ENCODE assay signal across 9 mouse cellular contexts in the genomic region with DNA sequence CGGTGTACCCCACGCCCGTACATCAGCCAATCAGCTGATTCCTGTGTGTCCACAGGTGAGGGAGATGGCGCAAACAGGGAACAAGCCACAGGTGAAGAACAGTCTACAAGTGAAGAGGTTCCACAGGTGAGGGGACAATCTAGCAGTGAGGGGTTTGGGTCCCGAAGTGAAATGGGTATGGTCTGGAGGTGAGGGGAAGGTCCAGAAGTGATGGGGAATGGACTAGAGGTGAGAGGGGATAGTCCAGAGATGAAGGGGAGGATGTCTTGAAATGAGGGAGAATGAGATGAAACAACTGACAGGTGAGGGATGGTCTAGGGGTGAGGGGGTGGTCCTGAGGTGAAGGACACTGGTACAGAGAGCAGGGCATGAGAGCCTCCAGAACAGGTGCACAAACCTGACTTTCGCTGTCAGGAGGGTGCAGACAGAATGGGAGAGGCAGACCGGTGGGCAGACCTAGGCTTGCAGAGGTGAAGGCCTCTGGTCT. TPM values are rescaled to one million over a fixed set of nuclear protein-coding genes. Genes with fewer than 3 reads are reported as not detected.
DNase-seq lines count a peak whose midpoint lies in the region; ATAC-seq and TF ChIP-seq lines count a peak whose summit lies in the region.
"Had no signal": no experiment of that assay in that cellular context is flagged by ENCODE, and none has a peak within 500 bp of the region (broad histone marks: within the 10 kb centered on the region; RNA-seq: fewer than 3 reads in every experiment).

No protein-coding gene starts in this region.

- no peak for TF ChIP-seq POLR2A in ES-Bruce4 (IDR thresholded peaks at IDR 0.05; ENCODE audit: insufficient read depth, low read length)

- peak overlapping the region; percentile 93 for H3K9ac ChIP-seq in heart, embryonic 14.5 days (ENCODE audit: low read length)
- no peak overlapping the region; the same call in 1 of the 2 replicates for H3K9ac ChIP-seq in ES-Bruce4 (ENCODE audit: low read depth, poor library complexity, severe bottlenecking)
- peak overlapping the region; percentile 90 for H3K9ac ChIP-seq in forebrain, embryonic 16.5 days (replicated peaks; ENCODE audit: low read depth, low read length)

- H3K27me3 ChIP-seq in heart, embryonic 14.5 days (ENCODE audit: control insufficient read depth, insufficient read depth, low read length) = no peaks in the 10 kb centered on the region
- H3K27me3 ChIP-seq in ES-Bruce4 (ENCODE audit: control insufficient read depth, insufficient read depth, low read length, poor library complexity, severe bottlenecking) = no peaks in the 10 kb centered on the region
- no peaks in the 10 kb centered on the region for H3K27me3 ChIP-seq in forebrain, embryonic 16.5 days (replicated peaks; ENCODE audit: control insufficient read depth, insufficient read depth, low read length)

- peaks cover 7 to 9% of the 10 kb centered on the region in 2 experiments; a peak in 2 of 4 replicates for H3K4me1 ChIP-seq in heart, embryonic 14.5 days (ENCODE audit: control insufficient read depth in 2 of 2, insufficient read depth in 2 of 2, low read length in 2 of 2)
- no peaks in the 10 kb centered on the region for H3K4me1 ChIP-seq in ES-Bruce4 (ENCODE audit: control insufficient read depth, insufficient read depth, low read length)
- peaks cover 23% of the 10 kb centered on the region for H3K4me1 ChIP-seq in forebrain, embryonic 16.5 days (replicated peaks; ENCODE audit: control insufficient read depth, insufficient read depth, low read length)

- H3K4me2 ChIP-seq in heart, embryonic 14.5 days (ENCODE audit: low read length) = peak overlapping the region; percentile 94
- H3K4me2 ChIP-seq in forebrain, embryonic 16.5 days (ENCODE audit: low read length) = peak overlapping the region; percentile 76

- WGBS in heart, embryonic 14.5 days = 20% methylated on average over 6 of the region's 7 CpGs
- WGBS in forebrain, embryonic 16.5 days = 22% methylated on average over 7 of the region's 7 CpGs
- 33% methylated on average over 7 of the region's 7 CpGs for WGBS in macrophage (ENCODE audit: missing documents)

- H3K36me3 ChIP-seq in heart, embryonic 14.5 days (ENCODE audit: control insufficient read depth, insufficient read depth, low read length) = no peaks in the 10 kb centered on the region
- H3K36me3 ChIP-seq in ES-Bruce4 (ENCODE audit: control insufficient read depth, insufficient read depth, low read length, poor library complexity, severe bottlenecking) = no peaks in the 10 kb centered on the region
- H3K36me3 ChIP-seq in forebrain, embryonic 16.5 days (ENCODE audit: control insufficient read depth, insufficient read depth) = no peaks in the 10 kb centered on the region
- H3K36me3 ChIP-seq in macrophage (ENCODE audit: inconsistent target) = peaks cover under 1% of the 10 kb centered on the region; the same call in 1 of the 2 replicates

- no peak for ATAC-seq in heart, embryonic 14.5 days (ENCODE audit: insufficient number of reproducible peaks, insufficient read depth, low FRiP score, low read depth)
- peak; percentile 9; the same call in 1 of the 2 replicates for ATAC-seq in forebrain, embryonic 16.5 days

- H3K4me3 ChIP-seq in heart, embryonic 14.5 days (ENCODE audit: control insufficient read depth in 1 of 2, insufficient read depth in 1 of 2, low read depth in 1 of 2, low read length in 2 of 2) = peak overlapping the region; percentile 90 to 91
- H3K4me3 ChIP-seq in ES-Bruce4 (ENCODE audit: low read depth, low read length) (peak overlapping the region; percentile 70), macrophage (ENCODE audit: inconsistent target) (peak overlapping the region; percentile 14; the same call in 1 of the 2 replicates)
- peak overlapping the region; percentile 66 for H3K4me3 ChIP-seq in forebrain, embryonic 16.5 days (replicated peaks; ENCODE audit: low read length)

- DNase-seq in heart, postnatal 4 days = no peak
- no peak for DNase-seq in left cerebral cortex, postnatal 4 days
- no peak for DNase-seq in right cerebral cortex, postnatal 36 days (ENCODE audit: low spot score in 2 of 2)
- DNase-seq in adrenal gland, postnatal 14 days = no peak

- no peak for TF ChIP-seq CTCF in ES-Bruce4 (IDR thresholded peaks at IDR 0.05; ENCODE audit: low read depth, low read length)

- H3K27ac ChIP-seq in heart, embryonic 14.5 days (replicated peaks in 1 of 2; ENCODE audit: control insufficient read depth in 1 of 2, insufficient read depth in 1 of 2, low read depth in 2 of 2, low read length in 2 of 2) = 0 out of 4 replicates have a peak overlapping the region, but pooled peaks of 1 of the 2 experiments have one; percentile 51
- H3K27ac ChIP-seq in ES-Bruce4 (ENCODE audit: insufficient read depth, low read length) = no peak overlapping the region
- no peak overlapping the region for H3K27ac ChIP-seq in forebrain, embryonic 16.5 days (ENCODE audit: low read length)
- H3K27ac ChIP-seq in macrophage = no peak overlapping the region

- H3K79me2 ChIP-seq in macrophage (ENCODE audit: inconsistent target) = peaks cover 36% of the 10 kb centered on the region

- no peak for TF ChIP-seq EP300 in ES-Bruce4 (IDR thresholded peaks at IDR 0.05; ENCODE audit: insufficient read depth, low read depth, low read length)

- no peaks in the 10 kb centered on the region for H3K9me3 ChIP-seq in heart, embryonic 14.5 days (ENCODE audit: control insufficient read depth, low read length)
- H3K9me3 ChIP-seq in ES-Bruce4 (replicated peaks; ENCODE audit: control insufficient read depth, insufficient read depth, low read length, poor library complexity, severe bottlenecking) = no peaks in the 10 kb centered on the region
- no peaks in the 10 kb centered on the region for H3K9me3 ChIP-seq in forebrain, embryonic 16.5 days (ENCODE audit: control insufficient read depth, low read length)

- intact Hi-C loops in left cerebral cortex, postnatal 4 days (cut with DNase I) = no loop called here

RNA-seq across cellular contexts. Expression of gene Mier2, which starts 0.3 kb away (rescaled TPM):
- 22.1 and 30.6 TPM in 2 replicates for polyA plus RNA-seq in heart, embryonic 14.5 days (2014; fragmentation: Nextera tagmentation; extraction: Ambion mirVana)
- total RNA-seq in heart, postnatal 4 days (2021) = 10 to 100 TPM; 19.7 to 21.9 TPM
- 40.1 and 55.7 TPM in 2 replicates for polyA plus RNA-seq in ES-Bruce4 (2011; ENCODE audit: insufficient read depth, insufficient read length, low read depth, missing spikeins)
- 59.8 and 68.5 TPM in 2 replicates for polyA plus RNA-seq in forebrain, embryonic 16.5 days (2015; fragmentation: Nextera tagmentation; extraction: Ambion mirVana)
- 10 to 100 TPM; 21.6 to 80.1 (median 46.1) TPM for total RNA-seq in macrophage (2018; cell fraction: chromatin; rRNA removed)
- total RNA-seq in macrophage (2018; cell fraction: cytosol; rRNA removed) = 10 to 100 TPM in 17 of 26 experiments, 1 to 10 TPM in 9; 4.2 to 16.8 (median 11.8) TPM
- 10 to 100 TPM; 13.6 to 74.0 (median 23.2) TPM for total RNA-seq in macrophage (2018; cell fraction: nucleus; rRNA removed)
- 4.8 to 16.5 TPM (median 12.6 TPM) in 3 replicates for polyA plus RNA-seq in macrophage (2018)
- total RNA-seq in left cerebral cortex, postnatal 4 days (2021) = 10 to 100 TPM; 51.2 to 56.5 TPM
- total RNA-seq in adrenal gland, postnatal 14 days (2021) = 29.1 and 40.7 TPM in 2 replicates

RNA-seq across cellular contexts. Expression of gene Plpp2, which starts 21.7 kb away (rescaled TPM):
- polyA plus RNA-seq in heart, embryonic 14.5 days (2014; fragmentation: Nextera tagmentation; extraction: Ambion mirVana) = 10.3 TPM in 2 replicates
- 1 to 10 TPM; 5.7 to 6.0 TPM for total RNA-seq in heart, postnatal 4 days (2021)
- polyA plus RNA-seq in ES-Bruce4 (2011; ENCODE audit: insufficient read depth, insufficient read length, low read depth, missing spikeins) = 16.6 and 16.7 TPM in 2 replicates
- 9.0 and 11.6 TPM in 2 replicates for polyA plus RNA-seq in forebrain, embryonic 16.5 days (2015; fragmentation: Nextera tagmentation; extraction: Ambion mirVana)
- 10 to 100 TPM in 2 of 26 experiments, 1 to 10 TPM in 24; 1.3 to 11.4 (median 5.0) TPM for total RNA-seq in macrophage (2018; cell fraction: chromatin; rRNA removed)
- 10 to 100 TPM in 15 of 26 experiments, 1 to 10 TPM in 11; 6.1 to 21.1 (median 12.6) TPM for total RNA-seq in macrophage (2018; cell fraction: cytosol; rRNA removed)
- total RNA-seq in macrophage (2018; cell fraction: nucleus; rRNA removed) = 10 to 100 TPM in 11 of 26 experiments, 1 to 10 TPM in 15; 5.2 to 19.4 (median 9.1) TPM
- 5.9 to 18.3 TPM (median 17.5 TPM) in 3 replicates for polyA plus RNA-seq in macrophage (2018)
- 1 to 10 TPM; 7.9 to 9.4 TPM for total RNA-seq in left cerebral cortex, postnatal 4 days (2021)
- 16.6 and 19.3 TPM in 2 replicates for total RNA-seq in adrenal gland, postnatal 14 days (2021)

RNA-seq across cellular contexts. Expression of gene Theg, which starts 31.9 kb away (rescaled TPM):
- not detected in 2 replicates for polyA plus RNA-seq in heart, embryonic 14.5 days (2014; fragmentation: Nextera tagmentation; extraction: Ambion mirVana)
- total RNA-seq in heart, postnatal 4 days (2021) = not detected
- polyA plus RNA-seq in ES-Bruce4 (2011; ENCODE audit: insufficient read depth, insufficient read length, low read depth, missing spikeins) (not detected in 2 replicates), macrophage (2018) (not detected in 3 replicates)
- not detected in 2 replicates for polyA plus RNA-seq in forebrain, embryonic 16.5 days (2015; fragmentation: Nextera tagmentation; extraction: Ambion mirVana)
- not detected for total RNA-seq in macrophage (2018; cell fraction: chromatin; rRNA removed)
- total RNA-seq in macrophage (2018; cell fraction: cytosol; rRNA removed) = not detected
- not detected for total RNA-seq in macrophage (2018; cell fraction: nucleus; rRNA removed)
- not detected for total RNA-seq in left cerebral cortex, postnatal 4 days (2021)
- total RNA-seq in adrenal gland, postnatal 14 days (2021) = not detected in 2 replicates
- total RNA-seq: gastrocnemius, postnatal 14 days had no signal

RNA-seq across cellular contexts. Expression of gene C2cd4c, which starts 58.5 kb away (rescaled TPM):
- polyA plus RNA-seq in heart, embryonic 14.5 days (2014; fragmentation: Nextera tagmentation; extraction: Ambion mirVana) = not detected in 2 replicates
- under 1 TPM; 0.10 to 0.11 TPM for total RNA-seq in heart, postnatal 4 days (2021)
- polyA plus RNA-seq in ES-Bruce4 (2011; ENCODE audit: insufficient read depth, insufficient read length, low read depth, missing spikeins) (0.58 and 0.88 TPM in 2 replicates), macrophage (2018) (not detected in 3 replicates)
- polyA plus RNA-seq in forebrain, embryonic 16.5 days (2015; fragmentation: Nextera tagmentation; extraction: Ambion mirVana) = 0.25 and 0.32 TPM in 2 replicates
- total RNA-seq in macrophage (2018; cell fraction: chromatin; rRNA removed) = not detected
- total RNA-seq in macrophage (2018; cell fraction: cytosol; rRNA removed) = not detected
- total RNA-seq in macrophage (2018; cell fraction: nucleus; rRNA removed) = not detected
- total RNA-seq in left cerebral cortex, postnatal 4 days (2021) = 10 to 100 TPM; 20.7 to 24.4 TPM
- total RNA-seq in adrenal gland, postnatal 14 days (2021) = 0.08 and 0.11 TPM in 2 replicates

Comparison
In these comparisons a context has a peak if more than half of its experiments do, and no peak if none do; other contexts are left out.
1. H3K4me3 ChIP-seq: peak in every context shown above with its lines; median percentile 90 in heart, embryonic 14.5 days; 70 in ES-Bruce4; 66 in forebrain, embryonic 16.5 days; 14 in macrophage.